Mouse (Mus musculus) layer of hippocampus, adult 18-20 months (tissue): ENCODE measurements around the gene Vmn1r76. TPM values are rescaled to one million over a fixed set of nuclear protein-coding genes. Genes with fewer than 3 reads are reported as not detected.

ENCODE experiments used
- DNase-seq, 2 experiments: peaks; one replicate each; pipeline ENCODE4 v3.0.0; 2022; ENCODE audit warnings: low spot score in 2 of 2
- long read RNA-seq: library from polyadenylated mRNA; stranded (forward); transcript quantifications from one replicate; pipeline ENCODE4 v2.0.0, GENCODE M21; 2021
- total RNA-seq, 2 experiments: library from RNA; stranded (reverse); gene quantifications; 2 replicates each; pipeline ENCODE4 v1.2.3; 2021

Gene Vmn1r76
- not detected for total RNA-seq
- long read RNA-seq = 0 reads

- DNase-seq = no peak
Measured at GRCm38 (mm10) chr7:11938113-11938512, at the start of gene Vmn1r76. Gene Vmn1r76 (minus strand): TSS chr7:11938213.

GRCm38 (mm10) chr7:11972611-11973010 is 34.6 kb upstream of the Vmn1r76 start:
- DNase-seq = no peak

- DNase-seq = no peak
Measured at GRCm38 (mm10) chr7:11947991-11948390, 10.0 kb upstream of the Vmn1r76 start.

- no peak for DNase-seq
Measured at GRCm38 (mm10) chr7:11874330-11874729, 63.7 kb downstream of the Vmn1r76 start, which contains the start of gene Vmn1r75. Gene Vmn1r75 (plus strand): TSS chr7:11874630.

Other genes starting within 250 kb of the Vmn1r76 start
- not detected for gene Vmn1r73, start 207.9 kb downstream of the Vmn1r76 start, total RNA-seq
- gene Vmn1r74, start 104.2 kb downstream of the Vmn1r76 start, total RNA-seq = not detected
- not detected for gene Vmn1r75, start 63.6 kb downstream of the Vmn1r76 start, total RNA-seq
- gene Vmn1r77, start 98.5 kb upstream of the Vmn1r76 start, total RNA-seq = not detected
- gene Vmn1r78, start 212.0 kb upstream of the Vmn1r76 start, total RNA-seq = not detected
- gene Vmn1r79, start 233.1 kb upstream of the Vmn1r76 start, total RNA-seq = not detected